Mouse (Mus musculus): ENCODE measurements around the gene Fbxo40.

- TF ChIP-seq CTCF (IDR thresholded peaks at IDR 0.05) (no peak), EP300 (IDR thresholded peaks at IDR 0.05) (no peak)
These were observed 22.1 kb upstream of the Fbxo40 start for GRCm38 (mm10) chr16:37012336-37012735.
